Mouse (Mus musculus) monocyte, adult 2 months (primary cell): ENCODE data around the gene Vps53.

Experiments
- DNase-seq, 2 experiments: peaks; one replicate each; pipeline ENCODE4 v3.0.0; 2022; ENCODE audit warnings: low spot score in 2 of 2, low read depth in 1 of 2

Vps53 gene

GRCm38 (mm10) chr11:76168976-76169375 is 10.5 kb downstream of the Vps53 start:
- DNase-seq: no peak

- DNase-seq: peak; percentile 19 to 57
These were observed 12.2 kb downstream of the Vps53 start for GRCm38 (mm10) chr11:76167079-76167765.

- DNase-seq: no peak
These were observed 12.8 kb downstream of the Vps53 start for GRCm38 (mm10) chr11:76166657-76167056.

GRCm38 (mm10) chr11:76160251-76160650 is 19.2 kb downstream of the Vps53 start:
- no peak for DNase-seq

GRCm38 (mm10) chr11:76158375-76158774 is 21.1 kb downstream of the Vps53 start:
- DNase-seq: no peak

DNA sequence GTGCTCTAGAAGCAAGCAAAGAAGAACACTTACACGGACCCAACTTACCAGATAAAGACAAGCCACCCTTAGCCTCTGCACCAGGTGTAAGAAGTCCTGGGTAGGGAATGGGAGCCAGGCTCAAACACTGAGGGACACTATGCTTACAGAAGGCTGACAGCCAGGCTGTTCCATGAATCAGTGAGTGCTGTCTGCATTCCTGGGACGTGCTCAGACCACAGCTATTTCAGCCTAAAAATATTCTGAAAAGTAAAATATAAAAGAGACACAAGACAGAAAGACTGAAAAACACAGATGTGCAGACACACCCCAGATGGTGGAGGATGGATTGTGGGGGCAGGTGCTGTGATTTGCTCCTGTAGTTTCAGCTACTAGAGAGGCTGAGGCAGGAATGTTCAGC is 24.6 kb downstream of the Vps53 start:
- no peak for DNase-seq

GRCm38 (mm10) chr11:76154200-76154599 is 25.2 kb downstream of the Vps53 start:
- no peak for DNase-seq

DNA sequence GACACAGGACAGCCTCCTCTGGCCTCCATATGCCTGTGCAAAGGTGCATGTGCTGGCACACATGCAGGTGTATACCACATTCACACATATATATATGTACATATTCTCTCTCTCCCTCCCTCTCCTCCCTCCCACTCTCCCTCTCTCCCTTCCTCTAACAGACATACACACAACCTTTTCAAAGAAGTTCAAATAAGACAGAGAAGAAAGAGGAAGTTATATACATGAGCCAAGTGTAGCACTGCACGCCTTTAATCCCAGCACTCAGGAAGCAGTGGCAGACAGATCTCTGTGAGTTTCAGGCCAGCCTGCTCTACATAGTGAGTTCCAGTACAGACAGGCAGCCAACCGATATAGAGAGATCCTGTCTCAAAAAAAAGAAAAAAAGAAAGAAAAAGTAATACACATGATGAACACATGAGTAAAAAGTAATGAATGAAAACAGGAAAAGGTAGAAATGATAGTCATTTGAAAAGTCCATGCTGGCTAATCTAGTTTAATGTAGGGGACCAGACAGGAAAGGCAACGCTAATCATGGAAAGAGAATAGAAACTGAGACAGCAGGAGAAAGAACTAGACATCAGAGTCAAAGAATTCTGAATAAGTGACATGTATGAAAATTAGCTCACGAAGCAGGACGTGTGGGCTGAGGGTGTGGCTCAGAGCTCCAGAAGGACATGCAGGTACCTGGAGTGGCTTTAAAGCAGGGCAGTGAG is 26.1 kb downstream of the Vps53 start:
- DNase-seq: no peak

- no peak for DNase-seq
These were observed 28.5 kb downstream of the Vps53 start for GRCm38 (mm10) chr11:76150980-76151379.

DNA sequence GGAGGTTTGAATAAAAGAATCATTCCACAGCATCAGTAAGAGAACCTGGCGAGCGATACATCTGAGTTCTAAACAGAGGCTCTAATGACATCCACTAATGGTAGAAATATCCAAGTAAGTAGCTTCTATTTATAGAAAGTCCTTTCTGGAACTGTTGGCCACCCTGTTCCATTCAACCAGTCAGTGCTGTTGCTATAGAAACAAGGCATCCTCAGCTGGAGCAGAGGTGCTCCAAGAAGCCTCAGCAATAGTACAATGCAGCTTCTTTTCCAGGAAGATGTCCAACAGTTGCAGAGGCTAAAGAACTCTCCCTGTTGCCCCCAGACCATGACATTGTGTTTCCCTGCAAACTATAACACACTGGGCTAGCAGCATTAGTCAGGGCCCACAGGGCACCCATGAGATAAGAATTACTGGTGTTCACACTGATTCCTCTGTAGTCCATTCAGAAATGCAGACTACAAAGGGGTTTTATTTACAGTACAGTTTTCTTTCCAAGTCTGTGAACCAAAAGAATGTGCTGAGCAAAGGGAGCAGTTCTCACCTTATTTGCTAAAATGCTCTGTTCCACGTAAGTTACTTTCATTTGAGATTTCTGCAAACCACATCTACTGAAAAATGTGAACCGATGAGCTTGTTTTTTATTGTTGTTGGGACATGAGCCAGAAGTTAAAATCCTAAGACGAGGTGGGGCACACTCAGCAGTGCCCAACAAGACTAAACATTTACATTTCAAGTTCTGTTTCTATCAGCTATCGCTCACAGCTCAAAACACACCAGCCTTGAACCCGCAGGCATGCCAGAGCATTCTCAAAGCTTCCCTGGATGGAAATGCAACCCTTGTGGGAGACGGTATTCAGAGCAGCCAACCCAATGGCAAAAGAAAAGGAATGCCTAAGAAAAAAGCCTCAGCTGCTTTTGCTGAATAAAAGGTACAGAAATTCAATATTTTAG is 31.1 kb downstream of the Vps53 start:
- DNase-seq: no peak

DNA sequence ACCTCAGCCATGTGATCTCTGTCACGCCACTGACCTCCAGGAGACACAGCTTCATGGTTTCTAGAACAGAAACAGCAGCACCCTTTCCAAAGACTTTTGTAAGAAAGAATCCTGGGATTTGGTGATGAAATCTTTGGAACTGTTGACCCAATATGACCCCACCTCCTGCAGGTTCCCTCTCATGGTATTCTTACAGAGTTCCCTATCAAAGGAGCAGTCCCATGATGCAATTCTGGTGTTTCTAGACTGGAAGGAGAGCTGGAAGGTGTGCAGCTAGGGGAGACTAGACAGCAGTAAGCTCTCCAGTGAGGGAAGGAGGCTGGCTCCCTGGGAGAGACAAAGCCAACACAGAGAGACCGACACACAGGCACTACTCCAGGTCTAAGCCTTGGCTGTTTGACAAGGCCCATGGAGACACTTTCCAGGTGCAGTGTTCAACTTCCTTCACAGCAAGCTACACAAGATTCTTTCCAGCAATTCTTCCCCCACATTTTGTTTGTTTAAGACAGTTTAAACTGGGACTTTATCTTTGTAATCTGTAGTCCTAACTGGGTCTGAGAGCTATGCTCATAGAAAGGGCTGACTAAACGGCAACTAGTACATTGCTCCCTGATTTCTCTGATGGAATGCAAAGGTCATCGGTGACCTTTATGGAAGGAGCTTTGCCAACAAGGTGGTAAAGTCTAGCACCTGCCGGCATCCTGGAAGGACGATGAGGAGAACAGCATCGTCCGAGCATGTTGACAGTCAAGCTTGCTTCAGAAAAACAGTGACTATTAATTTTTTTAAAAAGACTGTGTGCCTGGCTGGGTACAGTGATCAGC is 33.0 kb downstream of the Vps53 start:
- no peak for DNase-seq

DNA sequence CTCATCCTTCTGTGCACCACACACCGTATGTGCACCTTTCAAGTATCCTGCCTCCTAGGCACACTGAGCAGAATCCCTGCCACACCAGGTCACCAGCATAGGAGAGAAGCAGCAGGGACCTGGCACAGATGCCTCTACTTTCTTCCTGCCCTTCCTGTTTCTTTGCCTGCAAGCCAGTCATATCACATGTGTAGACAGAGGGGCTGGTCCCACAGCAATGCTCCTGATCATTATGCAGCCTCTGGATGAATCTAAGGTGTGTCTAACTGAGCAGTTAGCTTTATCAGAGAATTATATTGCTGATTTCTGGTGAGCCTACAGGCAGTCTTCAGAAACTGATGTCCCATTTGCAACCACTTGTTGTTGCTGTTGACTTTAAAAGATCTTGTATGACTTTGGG is 34.3 kb downstream of the Vps53 start:
- no peak for DNase-seq

GRCm38 (mm10) chr11:76144386-76144785 is 35.1 kb downstream of the Vps53 start:
- no peak for DNase-seq

GRCm38 (mm10) chr11:76137996-76138395 is 41.5 kb downstream of the Vps53 start:
- no peak for DNase-seq

DNA sequence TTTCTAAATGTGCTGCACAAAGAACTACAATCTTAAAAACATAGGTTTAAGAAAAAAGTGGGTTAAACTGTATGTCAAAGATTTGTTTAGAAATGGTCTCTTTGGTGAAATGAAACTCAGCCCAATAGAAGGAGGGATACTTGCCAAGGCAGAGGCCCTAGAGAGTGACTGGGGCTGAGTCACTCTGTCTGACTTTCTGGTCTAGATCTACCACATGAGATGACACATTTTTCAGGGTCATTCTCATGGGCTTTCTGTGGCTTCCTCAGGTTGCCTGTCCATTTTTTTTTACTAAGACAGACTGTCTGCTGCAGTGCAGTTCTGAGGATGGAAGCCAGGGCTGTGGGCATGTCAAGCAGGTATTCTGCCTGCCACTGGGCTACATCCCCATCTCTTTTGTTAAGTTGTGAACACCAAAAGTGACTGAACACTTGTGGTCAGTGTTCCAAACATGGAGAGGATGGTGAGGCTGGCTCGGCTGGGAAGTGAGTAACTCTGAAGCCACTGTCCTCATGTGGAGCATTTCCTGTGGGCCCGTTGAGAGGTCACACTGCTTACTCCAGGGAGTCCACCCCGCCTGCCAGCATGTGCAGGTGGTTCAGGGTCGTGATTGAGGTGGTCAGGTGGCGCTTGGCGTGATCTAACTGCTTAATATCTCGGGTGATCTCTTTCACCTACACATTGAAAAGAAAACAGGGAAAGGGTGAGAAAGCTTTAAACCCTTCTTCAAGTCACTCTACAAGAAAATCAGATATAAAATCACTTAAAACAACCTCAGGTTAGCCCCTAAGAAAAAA is 43.6 kb downstream of the Vps53 start:
- no peak for DNase-seq

- DNase-seq: no peak
These were observed 48.6 kb downstream of the Vps53 start for GRCm38 (mm10) chr11:76130859-76131258.

- DNase-seq: no peak
These were observed 54.1 kb downstream of the Vps53 start for GRCm38 (mm10) chr11:76125386-76125785.

DNA sequence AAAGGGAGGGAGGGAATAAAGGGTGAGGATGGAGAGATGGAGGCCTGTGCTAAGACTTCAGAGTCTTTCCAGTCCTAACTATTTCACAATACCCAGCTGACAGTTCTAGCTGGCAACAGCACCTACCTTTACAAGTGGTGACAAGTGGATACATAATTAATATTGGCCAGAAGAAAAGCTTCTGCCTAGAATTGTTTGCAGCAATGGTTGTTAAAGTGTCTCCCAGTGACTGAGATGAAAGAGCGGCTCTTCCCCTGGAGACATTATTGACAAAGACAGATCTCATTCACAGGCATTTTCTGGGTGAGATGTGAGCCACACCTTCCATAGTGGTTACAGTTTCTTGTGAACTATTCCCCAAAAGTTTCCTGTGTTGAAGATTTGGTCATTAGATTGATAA is 55.9 kb downstream of the Vps53 start:
- DNase-seq: no peak

DNA sequence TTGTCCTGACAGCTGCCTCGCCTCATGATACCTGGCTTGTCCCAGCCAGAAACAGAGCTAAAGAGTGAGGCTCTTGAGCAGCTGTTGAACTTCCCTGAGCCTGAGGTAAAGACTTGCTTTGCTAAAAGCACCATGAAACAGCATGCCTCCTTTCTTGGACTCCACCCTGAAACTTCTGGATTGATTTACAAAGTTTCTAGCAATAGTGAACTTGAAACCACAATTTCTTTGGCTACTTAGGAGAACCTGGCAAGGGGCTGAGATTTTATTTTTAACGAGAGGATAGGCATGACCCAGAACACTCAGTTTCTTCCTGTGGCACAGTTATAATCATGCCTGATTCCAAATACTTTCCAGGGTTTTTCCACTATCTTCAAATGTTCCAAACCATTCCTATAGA is 56.9 kb downstream of the Vps53 start:
- no peak for DNase-seq

GRCm38 (mm10) chr11:76121086-76121485 is 58.4 kb downstream of the Vps53 start:
- DNase-seq: no peak
